Mouse (Mus musculus): ENCODE measurements at regions not wholly inside any gene's neighbourhood (a gene's known extent, or its start where the extent isn't known, plus 50 kb on each side); places are given as distances from the start of the nearest gene placed in this dataset.

DNA sequence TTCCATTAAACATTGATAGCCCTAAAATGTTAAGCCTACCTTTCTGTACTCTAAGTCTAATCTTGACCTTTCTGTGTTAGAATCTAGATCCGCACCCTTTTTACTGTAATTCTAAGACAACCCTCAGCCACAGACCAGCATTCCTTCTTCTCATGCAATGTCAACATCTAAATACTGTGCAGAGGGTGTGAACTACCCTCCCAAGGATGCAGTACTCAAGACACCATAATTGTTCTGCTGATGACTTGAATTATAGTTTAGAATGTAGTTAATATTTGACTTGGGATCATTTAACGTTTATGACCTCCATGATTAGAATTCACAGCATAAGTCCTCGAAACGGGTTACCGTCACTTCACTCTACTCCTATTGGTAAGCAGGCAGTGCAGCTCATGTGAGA lies 139.2 kb downstream of the Tpbg start:
- TF ChIP-seq CHD2 (IDR thresholded peaks at IDR 0.05; ENCODE audit: low read depth, low read length) (no peak), ZNF384 (IDR thresholded peaks at IDR 0.05; ENCODE audit: low read depth, low read length) (no peak), ZC3H11A (IDR thresholded peaks at IDR 0.05; ENCODE audit: borderline replicate concordance, low read depth, low read length) (no peak), MAFK (IDR thresholded peaks at IDR 0.05; ENCODE audit: insufficient read depth, low read depth, low read length) (no peak)

Measured in ES-E14 (cell line).